Comparison of ENCODE assay signal across 13 mouse cellular contexts in the genomic region with DNA sequence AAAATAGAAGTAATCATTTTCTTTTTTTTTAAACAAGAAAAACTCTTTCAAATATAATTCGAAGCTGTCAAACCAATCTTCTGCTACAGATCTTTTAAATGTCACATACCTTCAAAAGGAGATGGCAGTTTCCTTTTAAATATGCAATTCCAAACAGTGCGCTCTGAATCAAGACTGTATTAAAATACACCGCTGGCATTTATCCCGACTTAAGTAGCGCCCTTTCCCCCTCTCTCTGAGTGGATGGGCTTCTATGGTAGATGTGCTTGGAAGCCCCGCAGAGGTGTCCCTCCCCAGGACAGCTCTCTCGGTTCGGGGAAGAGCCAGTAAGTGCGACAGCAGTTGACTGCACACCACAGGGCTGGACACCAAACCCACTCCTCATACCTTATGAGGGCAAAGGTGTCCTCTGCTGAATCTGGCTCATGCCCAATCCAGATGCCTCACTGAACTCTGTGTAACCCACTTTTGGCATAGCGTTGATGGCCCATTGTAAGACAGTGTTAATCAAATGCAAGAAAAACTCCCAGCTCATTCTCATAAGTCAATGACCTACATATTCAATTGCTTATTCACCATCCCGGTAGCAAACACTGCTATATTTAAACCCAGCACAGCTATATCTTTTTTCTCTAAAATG. TPM values are rescaled to one million over a fixed set of nuclear protein-coding genes. Genes with fewer than 3 reads are reported as not detected.
A peak's percentile ranks its signal among the peaks of the same experiment; 100 is the strongest.
DNase-seq lines count a peak whose midpoint lies in the region; ATAC-seq and TF ChIP-seq lines count a peak whose summit lies in the region.
"Had no signal": no experiment of that assay in that cellular context is flagged by ENCODE, and none has a peak within 500 bp of the region (broad histone marks: within the 10 kb centered on the region; RNA-seq: fewer than 3 reads in every experiment).

No protein-coding gene starts in this region.

- intact Hi-C loops in heart, postnatal 36 days (cut with DNase I): loop anchor here (5.0 kb wide), 1 partner anchor 33 kb away; a partner anchor contains a TSS

- 65% methylated on average over 11 of the region's 11 CpGs for WGBS in heart, embryonic 15.5 days
- 71% methylated on average over 11 of the region's 11 CpGs for WGBS in lung, embryonic 14.5 days
- 47% methylated on average over 11 of the region's 11 CpGs for WGBS in forebrain, embryonic 15.5 days

- peaks cover 47% of the 10 kb centered on the region for H3K4me1 ChIP-seq in heart, embryonic 15.5 days (replicated peaks)
- H3K4me1 ChIP-seq in lung, embryonic 14.5 days (ENCODE audit: insufficient read depth): peaks cover 16% of the 10 kb centered on the region
- H3K4me1 ChIP-seq in forebrain, embryonic 15.5 days: peaks cover 50% of the 10 kb centered on the region

- TF ChIP-seq CTCF in lung, embryonic 14.5 days (IDR thresholded peaks at IDR 0.05; ENCODE audit: low read depth): no peak

- no peak overlapping the region for H3K9ac ChIP-seq in heart, embryonic 15.5 days
- H3K9ac ChIP-seq in lung, embryonic 14.5 days: no peak overlapping the region
- no peak overlapping the region for H3K9ac ChIP-seq in forebrain, embryonic 15.5 days (replicated peaks)
- H3K9ac ChIP-seq: embryonic facial prominence, embryonic 15.5 days; liver, embryonic 14.5 days had no signal

- ATAC-seq in heart, embryonic 15.5 days (replicated peaks; ENCODE audit: insufficient number of reproducible peaks, insufficient read depth, low FRiP score, low read depth): no peak
- no peak for ATAC-seq in lung, embryonic 14.5 days (ENCODE audit: insufficient read depth)
- peak; percentile 17; the same call in 1 of the 2 replicates for ATAC-seq in forebrain, embryonic 15.5 days (replicated peaks)

- H3K79me2 ChIP-seq in myocyte (ENCODE audit: control insufficient read depth, insufficient read depth): peaks cover 89% of the 10 kb centered on the region

- no peaks in the 10 kb centered on the region for H3K9me3 ChIP-seq in heart, embryonic 15.5 days (replicated peaks)
- no peaks in the 10 kb centered on the region for H3K9me3 ChIP-seq in lung, embryonic 14.5 days (ENCODE audit: low read depth, low read length)
- H3K9me3 ChIP-seq in forebrain, embryonic 15.5 days: no peaks in the 10 kb centered on the region
- H3K9me3 ChIP-seq: embryonic facial prominence, embryonic 15.5 days had no signal

- no peaks in the 10 kb centered on the region for H3K27me3 ChIP-seq in heart, embryonic 15.5 days
- no peaks in the 10 kb centered on the region for H3K27me3 ChIP-seq in lung, embryonic 14.5 days (ENCODE audit: insufficient read depth, low read length)
- no peaks in the 10 kb centered on the region for H3K27me3 ChIP-seq in forebrain, embryonic 15.5 days
- H3K27me3 ChIP-seq in myocyte (ENCODE audit: control insufficient read depth, insufficient read depth, insufficient read length): no peaks in the 10 kb centered on the region
- H3K27me3 ChIP-seq: embryonic facial prominence, embryonic 15.5 days had no signal

- H3ac ChIP-seq in myocyte (ENCODE audit: control insufficient read depth, insufficient read length): no peak overlapping the region

- no peak for TF ChIP-seq POLR2A in myocyte (IDR thresholded peaks at IDR 0.05; ENCODE audit: insufficient read length, low read depth)

- DNase-seq in heart, postnatal 36 days: no peak
- DNase-seq in lung, embryonic 14.5 days: peak; percentile 43
- DNase-seq in lung, postnatal 25 days (ENCODE audit: low spot score): no peak
- no peak for DNase-seq in left cerebral cortex, adult 9 months (ENCODE audit: low spot score in 2 of 2)
- DNase-seq: layer of hippocampus, adult 9-11 months had no signal

- H3K36me3 ChIP-seq in heart, embryonic 15.5 days: no peaks in the 10 kb centered on the region
- H3K36me3 ChIP-seq in lung, embryonic 14.5 days (ENCODE audit: insufficient read depth): peaks cover 15% of the 10 kb centered on the region; the same call in 1 of the 2 replicates
- no peaks in the 10 kb centered on the region for H3K36me3 ChIP-seq in forebrain, embryonic 15.5 days
- no peaks in the 10 kb centered on the region for H3K36me3 ChIP-seq in myocyte (ENCODE audit: control insufficient read depth, insufficient read depth)
- H3K36me3 ChIP-seq: embryonic facial prominence, embryonic 15.5 days had no signal

- H3K27ac ChIP-seq in heart, embryonic 15.5 days: peak overlapping the region; percentile 65
- peak overlapping the region; percentile 54; the same call in 1 of the 2 replicates for H3K27ac ChIP-seq in lung, embryonic 14.5 days (ENCODE audit: low read depth)
- peak overlapping the region; percentile 64 for H3K27ac ChIP-seq in forebrain, embryonic 15.5 days (replicated peaks)
- H3K27ac ChIP-seq: liver, embryonic 14.5 days had no signal

- H3K4me2 ChIP-seq in heart, embryonic 15.5 days: no peak overlapping the region
- no peak overlapping the region for H3K4me2 ChIP-seq in lung, embryonic 14.5 days
- no peak overlapping the region for H3K4me2 ChIP-seq in forebrain, embryonic 15.5 days (replicated peaks)
- H3K4me2 ChIP-seq in myocyte (ENCODE audit: low read depth): peak overlapping the region; percentile 85

- H3K4me3 ChIP-seq in heart, embryonic 15.5 days: no peak overlapping the region
- no peak overlapping the region for H3K4me3 ChIP-seq in lung, embryonic 14.5 days (ENCODE audit: low read depth, low read length)
- no peak overlapping the region for H3K4me3 ChIP-seq in forebrain, embryonic 15.5 days
- peak overlapping the region; percentile 18 for H3K4me3 ChIP-seq in myocyte
- H3K4me3 ChIP-seq: embryonic facial prominence, embryonic 15.5 days had no signal

TF ChIP-seq in myocyte, 11 proteins besides CTCF, POLR2A, EP300 and RAD21:
- no peak for TF ChIP-seq MYOG (IDR thresholded peaks at IDR 0.05; ENCODE audit: control insufficient read depth in 1 of 3, insufficient read depth in 1 of 3, insufficient read length in 2 of 3, low read depth in 2 of 3)
- no peak for TF ChIP-seq E2F4 (IDR thresholded peaks at IDR 0.05; ENCODE audit: insufficient read depth)
- TF ChIP-seq MYOD1 (IDR thresholded peaks at IDR 0.05; ENCODE audit: control insufficient read depth in 1 of 3, insufficient read length in 2 of 3, low read depth in 2 of 3): no peak
- no peak for TF ChIP-seq POLR2AphosphoS2 (IDR thresholded peaks at IDR 0.05; ENCODE audit: insufficient read length, low read depth)
- TF ChIP-seq SRF (IDR thresholded peaks at IDR 0.05; ENCODE audit: control insufficient read depth, insufficient read length, low read depth): no peak
- TF ChIP-seq MAX (IDR thresholded peaks at IDR 0.05; ENCODE audit: low read depth): no peak
- TF ChIP-seq USF1 (IDR thresholded peaks at IDR 0.05; ENCODE audit: low read depth): no peak
- TF ChIP-seq TCF3 (IDR thresholded peaks at IDR 0.05; ENCODE audit: insufficient read length, low read depth): no peak
- no peak for TF ChIP-seq REST (IDR thresholded peaks at IDR 0.05; ENCODE audit: insufficient read depth, insufficient read length)
- TF ChIP-seq CEBPB (IDR thresholded peaks at IDR 0.05; ENCODE audit: insufficient read depth, poor library complexity, severe bottlenecking): no peak
- no peak for TF ChIP-seq TCF12 (IDR thresholded peaks at IDR 0.05; ENCODE audit: insufficient read depth, poor library complexity, severe bottlenecking)
TF ChIP-seq in myocyte: peak in this region for 0.

RNA-seq across cellular contexts. Expression of a gene that starts 33.4 kb away (rescaled TPM):
- polyA plus RNA-seq in heart, embryonic 15.5 days (2015; fragmentation: Nextera tagmentation; extraction: Ambion mirVana): 17.2 and 32.2 TPM in 2 replicates
- total RNA-seq in heart, postnatal 36 days (2021): 1 to 10 TPM; 1.5 to 1.7 TPM
- polyA plus RNA-seq in lung, embryonic 14.5 days (2014; fragmentation: Nextera tagmentation; extraction: Ambion mirVana): 174 and 179 TPM in 2 replicates
- 43.5 and 48.1 TPM in 2 replicates for polyA plus RNA-seq in forebrain, embryonic 15.5 days (2015; fragmentation: Nextera tagmentation; extraction: Ambion mirVana)
- 0.17 TPM for polyA plus RNA-seq in myocyte (2012; fragmentation: generic; extraction: Trizol)
- total RNA-seq: CH12.LX; hematopoietic stem cell, adult 5-6 weeks; megakaryocyte progenitor cell, adult 5-6 weeks had no signal

RNA-seq across cellular contexts. Expression of a gene that starts 34.4 kb away (rescaled TPM):
- polyA plus RNA-seq in heart, embryonic 15.5 days (2015; fragmentation: Nextera tagmentation; extraction: Ambion mirVana): 40.8 and 48.8 TPM in 2 replicates
- total RNA-seq in heart, postnatal 36 days (2021): 10 to 100 TPM; 23.8 to 28.6 TPM
- 124 and 128 TPM in 2 replicates for polyA plus RNA-seq in lung, embryonic 14.5 days (2014; fragmentation: Nextera tagmentation; extraction: Ambion mirVana)
- polyA plus RNA-seq in forebrain, embryonic 15.5 days (2015; fragmentation: Nextera tagmentation; extraction: Ambion mirVana): 80.3 and 87.4 TPM in 2 replicates
- polyA plus RNA-seq in myocyte (2012; fragmentation: generic; extraction: Trizol): 22.4 TPM

Comparison
In these comparisons a context has a peak if more than half of its experiments do, and no peak if none do; other contexts are left out.
1. RNA of a gene that starts 33.4 kb away (polyA plus RNA-seq): 174 to 179 TPM in lung, embryonic 14.5 days, 43.5 to 48.1 TPM in forebrain, embryonic 15.5 days and 17.2 to 32.2 TPM in heart, embryonic 15.5 days; 0.17 TPM in myocyte (single experiment); every median in the first group is over 10 times any median in the second.
2. Peak in every context shown above with its lines, with median percentiles within 50 percentile points of each other: H3K27ac ChIP-seq.